Mouse (Mus musculus): Measurements from ENCODE around the gene Furin. TPM values are rescaled to one million over a fixed set of nuclear protein-coding genes. Genes with fewer than 3 reads are reported as not detected.

The Furin gene
- polyA plus RNA-seq, 1 experiment from 2014 or later, result 4.7 TPM

GRCm38 (mm10) chr7:80407712-80408111 lies 2.5 kb upstream of the Furin start:
- Histone ChIP-seq H3K9ac (no peak overlapping the region), H3K4me1 (replicated peaks) (peaks cover 6% of the 10 kb centered on the region), H3K9me3 (no peaks in the 10 kb centered on the region), H3K36me3 (no peaks in the 10 kb centered on the region), H3K27ac (replicated peaks) (no peak overlapping the region), H3K27me3 (peaks cover 17% of the 10 kb centered on the region), H3K4me2 (no peak overlapping the region), H3K4me3 (no peak overlapping the region)
- 84% methylated on average over 9 of the region's 9 CpGs for WGBS
- ATAC-seq (ENCODE audit: low read depth), result no peak

- H3K27me3 ChIP-seq, result peaks cover 17% of the 10 kb centered on the region
- H3K4me1 ChIP-seq (replicated peaks), result peaks cover 13% of the 10 kb centered on the region
- no peaks in the 10 kb centered on the region for H3K36me3 ChIP-seq
- 84% methylated on average over 3 of the region's 3 CpGs for WGBS
- H3K4me3 ChIP-seq, result no peak overlapping the region
- H3K27ac ChIP-seq (replicated peaks), result no peak overlapping the region
- no peak overlapping the region for H3K9ac ChIP-seq
- no peaks in the 10 kb centered on the region for H3K9me3 ChIP-seq
- no peak overlapping the region for H3K4me2 ChIP-seq
- ATAC-seq (ENCODE audit: low read depth), result no peak
These were observed 950 bp upstream of the Furin start for GRCm38 (mm10) chr7:80406186-80406585.

- Histone ChIP-seq H3K27me3 (peaks cover 17% of the 10 kb centered on the region), H3K4me1 (replicated peaks) (peaks cover 32% of the 10 kb centered on the region), H3K4me3 (no peak overlapping the region), H3K27ac (replicated peaks) (peak overlapping the region; percentile 6; the same call in 1 of the 2 replicates), H3K9ac (no peak overlapping the region), H3K9me3 (no peaks in the 10 kb centered on the region), H3K4me2 (no peak overlapping the region), H3K36me3 (no peaks in the 10 kb centered on the region)
- WGBS, result 61% methylated on average over 7 of the region's 7 CpGs
- ATAC-seq (ENCODE audit: low read depth), result no peak
These were observed 938 bp downstream of the Furin start for GRCm38 (mm10) chr7:80404101-80404894.

- WGBS, result 48% methylated on average over 9 of the region's 9 CpGs
- peak overlapping the region; percentile 92; the same call in 1 of the 2 replicates for H3K4me3 ChIP-seq
These were observed 1.7 kb downstream of the Furin start for GRCm38 (mm10) chr7:80403551-80403950.

GRCm38 (mm10) chr7:80402651-80403321 lies 2.5 kb downstream of the Furin start:
- peak overlapping the region; percentile 92 for H3K4me3 ChIP-seq
- WGBS, result under 1% methylated on average over 36 of the region's 92 CpGs
- H3K4me2 ChIP-seq, result peak overlapping the region; percentile 95
- peak overlapping the region; percentile 81 for H3K27ac ChIP-seq (replicated peaks)
- peak; percentile 73 for ATAC-seq (ENCODE audit: low read depth)
- no peaks in the 10 kb centered on the region for H3K9me3 ChIP-seq
- peaks cover 4% of the 10 kb centered on the region; the same call in 1 of the 2 replicates for H3K36me3 ChIP-seq
- peak overlapping the region; percentile 98 for H3K9ac ChIP-seq
- H3K27me3 ChIP-seq, result peaks cover 17% of the 10 kb centered on the region
- H3K4me1 ChIP-seq (replicated peaks), result peaks cover 45% of the 10 kb centered on the region

More at GRCm38 (mm10) chr7:80403551-80403950, 1.7 kb downstream of the Furin start:
- H3K4me2 ChIP-seq, result peak overlapping the region; percentile 95
- H3K27ac ChIP-seq (replicated peaks), result peak overlapping the region; percentile 6; the same call in 1 of the 2 replicates
- no peaks in the 10 kb centered on the region for H3K9me3 ChIP-seq
- H3K36me3 ChIP-seq, result no peaks in the 10 kb centered on the region
- peaks cover 40% of the 10 kb centered on the region for H3K4me1 ChIP-seq (replicated peaks)
- peaks cover 17% of the 10 kb centered on the region for H3K27me3 ChIP-seq
- peak overlapping the region; percentile 98; the same call in 1 of the 2 replicates for H3K9ac ChIP-seq
- no peak for ATAC-seq (ENCODE audit: low read depth)

GRCm38 (mm10) chr7:80401860-80402641 lies 3.2 kb downstream of the Furin start:
- WGBS, result under 1% methylated on average over 79 of the region's 102 CpGs
- Histone ChIP-seq H3K9me3 (no peaks in the 10 kb centered on the region), H3K9ac (peak overlapping the region; percentile 98), H3K36me3 (peaks cover 11% of the 10 kb centered on the region), H3K4me3 (peak overlapping the region; percentile 92), H3K27ac (replicated peaks) (peak overlapping the region; percentile 81), H3K4me1 (replicated peaks) (peaks cover 45% of the 10 kb centered on the region), H3K4me2 (peak overlapping the region; percentile 95), H3K27me3 (peaks cover 17% of the 10 kb centered on the region)
- peak; percentile 59 for ATAC-seq (ENCODE audit: low read depth)

- WGBS, result 27% methylated on average over 5 of the region's 5 CpGs
- H3K4me2 ChIP-seq, result peak overlapping the region; percentile 95
- ATAC-seq (ENCODE audit: low read depth), result no peak
- peak overlapping the region; percentile 98 for H3K9ac ChIP-seq
- peaks cover 19% of the 10 kb centered on the region for H3K36me3 ChIP-seq
- 0 out of 2 replicates have a peak overlapping the region, but pooled peaks have one; percentile 81 for H3K27ac ChIP-seq (replicated peaks)
- peaks cover 17% of the 10 kb centered on the region for H3K27me3 ChIP-seq
- H3K4me1 ChIP-seq (replicated peaks), result peaks cover 45% of the 10 kb centered on the region
- peak overlapping the region; percentile 92 for H3K4me3 ChIP-seq
- H3K9me3 ChIP-seq, result no peaks in the 10 kb centered on the region
These were observed 4.0 kb downstream of the Furin start for GRCm38 (mm10) chr7:80401041-80401859.

- 81% methylated on average over 6 of the region's 6 CpGs for WGBS
- peak overlapping the region; percentile 95 for H3K4me2 ChIP-seq
These were observed 4.7 kb downstream of the Furin start for GRCm38 (mm10) chr7:80400571-80400970.

GRCm38 (mm10) chr7:80400099-80400498 lies 5.1 kb downstream of the Furin start:
- Histone ChIP-seq H3K4me3 (no peak overlapping the region), H3K4me2 (no peak overlapping the region), H3K36me3 (peaks cover 29% of the 10 kb centered on the region), H3K27me3 (peaks cover 17% of the 10 kb centered on the region), H3K4me1 (replicated peaks) (peaks cover 45% of the 10 kb centered on the region), H3K9me3 (no peaks in the 10 kb centered on the region), H3K27ac (replicated peaks) (no peak overlapping the region), H3K9ac (peak overlapping the region; percentile 98)
- no peak for ATAC-seq (ENCODE audit: low read depth)
- 58% methylated on average over 5 of the region's 5 CpGs for WGBS

More at GRCm38 (mm10) chr7:80400571-80400970, 4.7 kb downstream of the Furin start:
- peaks cover 24% of the 10 kb centered on the region for H3K36me3 ChIP-seq
- H3K4me3 ChIP-seq, result no peak overlapping the region
- H3K27me3 ChIP-seq, result peaks cover 17% of the 10 kb centered on the region
- H3K4me1 ChIP-seq (replicated peaks), result peaks cover 45% of the 10 kb centered on the region
- ATAC-seq (ENCODE audit: low read depth), result no peak
- H3K9me3 ChIP-seq, result no peaks in the 10 kb centered on the region
- H3K9ac ChIP-seq, result peak overlapping the region; percentile 98
- no peak overlapping the region for H3K27ac ChIP-seq (replicated peaks)

- WGBS, result 83% methylated on average over 9 of the region's 9 CpGs
- Histone ChIP-seq H3K27ac (replicated peaks) (no peak overlapping the region), H3K9ac (no peak overlapping the region)
These were observed 6.4 kb downstream of the Furin start for GRCm38 (mm10) chr7:80398654-80399444.

More at GRCm38 (mm10) chr7:80398654-80399444, 6.4 kb downstream of the Furin start:
- H3K9me3 ChIP-seq, result no peaks in the 10 kb centered on the region
- peaks cover 6% of the 10 kb centered on the region; the same call in 1 of the 2 replicates for H3K27me3 ChIP-seq
- H3K36me3 ChIP-seq, result peaks cover 38% of the 10 kb centered on the region
- ATAC-seq (ENCODE audit: low read depth), result no peak
- peaks cover 45% of the 10 kb centered on the region for H3K4me1 ChIP-seq (replicated peaks)
- H3K4me2 ChIP-seq, result no peak overlapping the region
- H3K4me3 ChIP-seq, result no peak overlapping the region
